ENCODE assay signal across 8 mouse cellular contexts in genomic region chr3:152345732-152346632, GRCm38 (mm10). TPM values are rescaled to one million over a fixed set of nuclear protein-coding genes. Genes with fewer than 3 reads are reported as not detected.
DNase-seq lines count a peak whose midpoint lies in the region; ATAC-seq and TF ChIP-seq lines count a peak whose summit lies in the region.

TSS of gene Usp33 (plus strand) at chr3:152346478.

- peaks cover 2% of the 10 kb centered on the region for H3K4me1 ChIP-seq in ES-Bruce4 (ENCODE audit: control insufficient read depth, insufficient read depth, low read length)
- peaks cover 6% of the 10 kb centered on the region for H3K4me1 ChIP-seq in forebrain, embryonic 14.5 days (ENCODE audit: control insufficient read depth, insufficient read depth, low read length)
- peaks cover 32% of the 10 kb centered on the region for H3K4me1 ChIP-seq in neural tube, embryonic 15.5 days

- H3K4me2 ChIP-seq in forebrain, embryonic 14.5 days (ENCODE audit: low read length): peak within 1 kb of the TSS; percentile 63
- peak within 1 kb of the TSS; percentile 70 for H3K4me2 ChIP-seq in neural tube, embryonic 15.5 days

- H3K9me3 ChIP-seq in ES-Bruce4 (replicated peaks; ENCODE audit: control insufficient read depth, insufficient read depth, low read length, poor library complexity, severe bottlenecking): no peaks in the 10 kb centered on the region
- no peaks in the 10 kb centered on the region for H3K9me3 ChIP-seq in forebrain, embryonic 14.5 days (replicated peaks; ENCODE audit: control insufficient read depth, low read length)
- no peaks in the 10 kb centered on the region for H3K9me3 ChIP-seq in neural tube, embryonic 15.5 days (replicated peaks)

- intact Hi-C loops in heart, postnatal 14 days (cut with DNase I): no loop called here

- no peak within 1 kb of the TSS for H3K27ac ChIP-seq in ES-Bruce4 (ENCODE audit: insufficient read depth, low read length)
- H3K27ac ChIP-seq in forebrain, embryonic 14.5 days (ENCODE audit: low read depth, low read length): peak within 1 kb of the TSS; percentile 71
- H3K27ac ChIP-seq in neural tube, embryonic 15.5 days (replicated peaks): peak within 1 kb of the TSS; percentile 89

- no peaks in the 10 kb centered on the region for H3K27me3 ChIP-seq in ES-Bruce4 (ENCODE audit: control insufficient read depth, insufficient read depth, low read length, poor library complexity, severe bottlenecking)
- H3K27me3 ChIP-seq in forebrain, embryonic 14.5 days (replicated peaks; ENCODE audit: control insufficient read depth, insufficient read depth, low read length): no peaks in the 10 kb centered on the region
- H3K27me3 ChIP-seq in neural tube, embryonic 15.5 days (replicated peaks): no peaks in the 10 kb centered on the region

- peak within 1 kb of the TSS; percentile 88 for H3K9ac ChIP-seq in ES-Bruce4 (ENCODE audit: low read depth, poor library complexity, severe bottlenecking)
- H3K9ac ChIP-seq in forebrain, embryonic 14.5 days (ENCODE audit: low read length): peak within 1 kb of the TSS; percentile 85
- H3K9ac ChIP-seq in neural tube, embryonic 15.5 days (replicated peaks): peak within 1 kb of the TSS; percentile 83

- ATAC-seq in cerebellum, adult (ENCODE audit: insufficient number of reproducible peaks, low FRiP score, low TSS enrichment): peak; percentile 95
- ATAC-seq in forebrain, embryonic 14.5 days: peak; percentile 99
- peak; percentile 97 for ATAC-seq in neural tube, embryonic 15.5 days (ENCODE audit: low FRiP score)

- peak; percentile 94 for DNase-seq in forebrain, embryonic 14.5 days (ENCODE audit: low spot score)
- DNase-seq in heart, postnatal 14 days: peak; percentile 97 to 98
- peak; percentile 93 for DNase-seq in layer of hippocampus, adult 11-12 months (ENCODE audit: low spot score)
- peak; percentile 93 to 95 for DNase-seq in lung, adult 18-20 months
- peak; percentile 92 for DNase-seq in testis, postnatal 14 days (ENCODE audit: low spot score)

- TF ChIP-seq EP300 in ES-Bruce4 (IDR thresholded peaks at IDR 0.05; ENCODE audit: insufficient read depth, low read depth, low read length): no peak

- no peak for TF ChIP-seq CTCF in ES-Bruce4 (IDR thresholded peaks at IDR 0.05; ENCODE audit: low read depth, low read length)

- H3K36me3 ChIP-seq in ES-Bruce4 (ENCODE audit: control insufficient read depth, insufficient read depth, low read length, poor library complexity, severe bottlenecking): no peaks in the 10 kb centered on the region
- H3K36me3 ChIP-seq in forebrain, embryonic 14.5 days (ENCODE audit: control insufficient read depth, insufficient read depth, low read length): no peaks in the 10 kb centered on the region
- no peaks in the 10 kb centered on the region for H3K36me3 ChIP-seq in neural tube, embryonic 15.5 days

- 9% methylated on average over 33 of the region's 44 CpGs for WGBS in forebrain, embryonic 14.5 days
- 9% methylated on average over 29 of the region's 44 CpGs for WGBS in neural tube, embryonic 15.5 days

- peak within 1 kb of the TSS; percentile 92 for H3K4me3 ChIP-seq in ES-Bruce4 (ENCODE audit: low read depth, low read length)
- peak within 1 kb of the TSS; percentile 67 for H3K4me3 ChIP-seq in forebrain, embryonic 14.5 days (ENCODE audit: low read depth, low read length)
- peak within 1 kb of the TSS; percentile 69 for H3K4me3 ChIP-seq in neural tube, embryonic 15.5 days (replicated peaks)

- peak; percentile 89 for TF ChIP-seq POLR2A in ES-Bruce4 (IDR thresholded peaks at IDR 0.05; ENCODE audit: insufficient read depth, low read length)

RNA-seq across cellular contexts. Expression of gene Usp33, which starts in this region (rescaled TPM):
- 44.5 and 48.4 TPM in 2 replicates for polyA plus RNA-seq in ES-Bruce4 (2011; ENCODE audit: insufficient read depth, insufficient read length, low read depth, missing spikeins)
- 85.4 and 97.3 TPM in 2 replicates for polyA plus RNA-seq in forebrain, embryonic 14.5 days (2014; fragmentation: Nextera tagmentation; extraction: Ambion mirVana)
- total RNA-seq in heart, postnatal 14 days (2021): 10 to 100 TPM; 29.1 to 30.9 TPM
- polyA plus RNA-seq in neural tube, embryonic 15.5 days (2015; fragmentation: Nextera tagmentation; extraction: Ambion mirVana): 80.9 and 88.5 TPM in 2 replicates
